Mouse (Mus musculus) cortical plate, adult 2 months (tissue): ENCODE measurements around the gene Prss41.

ENCODE experiments used
- CTCF ChIP-seq: fragments of 200-500 bp; IDR thresholded peaks from 2 replicates; pipeline ENCODE4 v1.5.1; 2011; ENCODE audit warnings: mild to moderate bottlenecking, control low read depth, low read length; ENCODE audit not compliant: insufficient read depth; ENCODE audit errors: extremely low read depth
- POLR2A ChIP-seq: fragments of 200-500 bp; IDR thresholded peaks from 2 replicates; pipeline ENCODE4 v1.6.1; 2011; ENCODE audit warnings: mild to moderate bottlenecking, low read length, control low read depth; ENCODE audit not compliant: insufficient read depth; ENCODE audit errors: extremely low read depth

DNA sequence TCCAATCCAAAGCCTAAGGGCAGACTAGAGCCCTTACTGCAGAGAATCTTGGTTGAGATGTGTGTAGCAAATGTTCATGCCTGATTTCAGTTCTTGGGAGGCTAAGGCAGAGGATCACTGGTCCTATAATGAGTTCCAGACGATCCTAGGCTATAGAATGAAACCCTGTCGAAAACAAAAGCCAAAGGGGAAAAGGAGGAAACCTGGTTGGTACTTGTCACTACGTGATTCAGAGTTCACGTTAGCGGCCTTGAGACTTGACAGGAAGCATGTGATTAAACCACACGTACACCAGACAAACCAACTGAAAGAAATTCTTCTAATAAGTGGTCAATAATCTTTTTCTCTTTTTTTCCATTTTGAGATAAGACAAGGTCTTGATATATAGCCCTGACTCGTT, 46.7 kb downstream of the Prss41 start:
- TF ChIP-seq CTCF (no peak), POLR2A (no peak)
